Mouse (Mus musculus): ENCODE data around the gene Sema6c. TPM values are rescaled to one million over a fixed set of nuclear protein-coding genes. Genes with fewer than 3 reads are reported as not detected.
A peak's percentile ranks its signal among the peaks of the same experiment; 100 is the strongest.
"Not testable (repeated sequence)": the region's sequence is repeated elsewhere in the genome, so short reads cannot be mapped to it uniquely, and the experiment has no call there.

Sema6c gene
- polyA plus RNA-seq, 1 experiment from 2014 or later = 1.7 TPM

- peak within 1 kb of the TSS; percentile 64 for H3K4me3 ChIP-seq (ENCODE audit: low read depth, low read length)
- H3K4me2 ChIP-seq (replicated peaks; ENCODE audit: low read depth) = peak within 1 kb of the TSS; percentile 81
- DNase-seq (ENCODE audit: low spot score) (peak; percentile 93), ATAC-seq (ENCODE audit: low FRiP score, low TSS enrichment) (peak; percentile 95)
- WGBS = under 1% methylated on average over 20 of the region's 20 CpGs
- peak within 1 kb of the TSS; percentile 76 for H3K9ac ChIP-seq (ENCODE audit: low read length)
- H3K27me3 ChIP-seq (ENCODE audit: control insufficient read depth, insufficient read depth, low read length) = no peaks in the 10 kb centered on the region
- peaks cover 4% of the 10 kb centered on the region for H3K4me1 ChIP-seq (replicated peaks; ENCODE audit: control insufficient read depth, insufficient read depth)
- peaks cover 2% of the 10 kb centered on the region; the same call in 1 of the 2 replicates for H3K36me3 ChIP-seq (ENCODE audit: control insufficient read depth, insufficient read depth, low read length)
- peak within 1 kb of the TSS; percentile 74 for H3K27ac ChIP-seq (replicated peaks)
- no peaks in the 10 kb centered on the region for H3K9me3 ChIP-seq (ENCODE audit: control insufficient read depth, low read length)
- peak; percentile 39; the same call in 1 of the 2 replicates for TF ChIP-seq CTCF (IDR thresholded peaks at IDR 0.05; ENCODE audit: low read depth)
- no peak for TF ChIP-seq EP300 (optimal IDR thresholded peaks at IDR 0.05)
Observed at GRCm38 (mm10) chr3:95133680-95134101, 26.6 kb upstream of the Sema6c start, which contains the start of the genes Scnm1 and Lysmd1. Gene Scnm1 (minus strand): TSS chr3:95134011. Gene Lysmd1 (plus strand): TSS chr3:95134088.

- no CpG with 5 or more reads among the region's 12 CpGs for WGBS
- not testable (repeated sequence) for H3K9me3 ChIP-seq (ENCODE audit: control insufficient read depth, low read length); H3K36me3 ChIP-seq (ENCODE audit: control insufficient read depth, insufficient read depth, low read length); H3K4me1 ChIP-seq (replicated peaks; ENCODE audit: control insufficient read depth, insufficient read depth); H3K4me2 ChIP-seq (replicated peaks; ENCODE audit: low read depth); H3K4me3 ChIP-seq (ENCODE audit: low read depth, low read length); H3K9ac ChIP-seq (ENCODE audit: low read length); H3K27me3 ChIP-seq (ENCODE audit: control insufficient read depth, insufficient read depth, low read length); H3K27ac ChIP-seq (replicated peaks); DNase-seq (ENCODE audit: low spot score)
- ATAC-seq (ENCODE audit: low FRiP score, low TSS enrichment) = peak; percentile 54
Observed at GRCm38 (mm10) chr3:95134133-95134532, 26.1 kb upstream of the Sema6c start.

GRCm38 (mm10) chr3:95135023-95135422, 25.2 kb upstream of the Sema6c start:
- Histone ChIP-seq H3K4me1 (replicated peaks; ENCODE audit: control insufficient read depth, insufficient read depth) (peaks cover 4% of the 10 kb centered on the region), H3K9me3 (ENCODE audit: control insufficient read depth, low read length) (no peaks in the 10 kb centered on the region), H3K4me3 (ENCODE audit: low read depth, low read length) (peak overlapping the region; percentile 29), H3K36me3 (ENCODE audit: control insufficient read depth, insufficient read depth, low read length) (peaks cover 7% of the 10 kb centered on the region; the same call in 1 of the 2 replicates), H3K9ac (ENCODE audit: low read length) (no peak overlapping the region), H3K27ac (replicated peaks) (0 out of 2 replicates have a peak overlapping the region, but pooled peaks have one; percentile 13), H3K27me3 (ENCODE audit: control insufficient read depth, insufficient read depth, low read length) (no peaks in the 10 kb centered on the region), H3K4me2 (replicated peaks; ENCODE audit: low read depth) (peak overlapping the region; percentile 54)
- WGBS = 8% methylated on average over 6 of the region's 6 CpGs
- ATAC-seq (ENCODE audit: low FRiP score, low TSS enrichment) (no peak; the same call in 1 of the 2 replicates), DNase-seq (ENCODE audit: low spot score) (peak; percentile 63)
- no peak for TF ChIP-seq EP300 (optimal IDR thresholded peaks at IDR 0.05)
- TF ChIP-seq CTCF (IDR thresholded peaks at IDR 0.05; ENCODE audit: low read depth) = no peak

- Histone ChIP-seq H3K9ac (ENCODE audit: low read length) (no peak overlapping the region), H3K9me3 (ENCODE audit: control insufficient read depth, low read length) (no peaks in the 10 kb centered on the region), H3K4me1 (replicated peaks; ENCODE audit: control insufficient read depth, insufficient read depth) (peaks cover 4% of the 10 kb centered on the region), H3K4me3 (ENCODE audit: low read depth, low read length) (peak overlapping the region; percentile 29), H3K27me3 (ENCODE audit: control insufficient read depth, insufficient read depth, low read length) (no peaks in the 10 kb centered on the region), H3K27ac (replicated peaks) (peak overlapping the region; percentile 13; the same call in 1 of the 2 replicates), H3K4me2 (replicated peaks; ENCODE audit: low read depth) (peak overlapping the region; percentile 54), H3K36me3 (ENCODE audit: control insufficient read depth, insufficient read depth, low read length) (0 out of 2 replicates have a peak, but pooled peaks cover 4% of the 10 kb centered on the region)
- no peak for DNase-seq (ENCODE audit: low spot score)
- TF ChIP-seq CTCF (IDR thresholded peaks at IDR 0.05; ENCODE audit: low read depth) (no peak), EP300 (optimal IDR thresholded peaks at IDR 0.05) (no peak)
- ATAC-seq (ENCODE audit: low FRiP score, low TSS enrichment) = no peak
- 74% methylated on average over 7 of the region's 7 CpGs for WGBS
Observed at GRCm38 (mm10) chr3:95135433-95136052, 24.7 kb upstream of the Sema6c start.

- TF ChIP-seq CTCF (IDR thresholded peaks at IDR 0.05; ENCODE audit: low read depth) = no peak
- TF ChIP-seq EP300 (optimal IDR thresholded peaks at IDR 0.05) = no peak
- 85% methylated on average over 3 of the region's 3 CpGs for WGBS
- Histone ChIP-seq H3K27me3 (ENCODE audit: control insufficient read depth, insufficient read depth, low read length) (no peaks in the 10 kb centered on the region), H3K9me3 (ENCODE audit: control insufficient read depth, low read length) (no peaks in the 10 kb centered on the region), H3K27ac (replicated peaks) (no peak overlapping the region), H3K4me1 (replicated peaks; ENCODE audit: control insufficient read depth, insufficient read depth) (peaks cover 4% of the 10 kb centered on the region), H3K4me3 (ENCODE audit: low read depth, low read length) (no peak overlapping the region), H3K9ac (ENCODE audit: low read length) (no peak overlapping the region), H3K36me3 (ENCODE audit: control insufficient read depth, insufficient read depth, low read length) (0 out of 2 replicates have a peak, but pooled peaks cover 4% of the 10 kb centered on the region), H3K4me2 (replicated peaks; ENCODE audit: low read depth) (no peak overlapping the region)
- no peak for DNase-seq (ENCODE audit: low spot score)
- ATAC-seq (ENCODE audit: low FRiP score, low TSS enrichment) = no peak
Observed at GRCm38 (mm10) chr3:95136336-95136735, 23.9 kb upstream of the Sema6c start.

All from stomach, postnatal 0 days (tissue).